Mouse (Mus musculus) E14TG2a.4 (cell line): ENCODE data around the gene Smyd3.

Experiments used
- CTCF ChIP-seq: conservative IDR thresholded peaks from 2 replicates; pipeline ENCODE4 v1.5.1; 2014; ENCODE audit warnings: low read length
- NANOG ChIP-seq: IDR thresholded peaks from 2 replicates; pipeline ENCODE4 v1.6.1; 2014; ENCODE audit warnings: borderline replicate concordance, low read length, mixed read lengths

GRCm38 (mm10) chr1:179003406-179004132, 514.3 kb downstream of the Smyd3 start:
- TF ChIP-seq CTCF (no peak), NANOG (no peak)
